Mouse (Mus musculus) kidney, postnatal 25 days (tissue): ENCODE data around the gene Mctp1.
"Not testable (repeated sequence)": the region's sequence is repeated elsewhere in the genome, so short reads cannot be mapped to it uniquely, and the experiment has no call there.

ENCODE experiments used
- DNase-seq, 2 experiments: peaks; one replicate each; pipeline ENCODE4 v3.0.0; 2021; ENCODE audit warnings: mixed read lengths in 2 of 2

The Mctp1 gene

DNA sequence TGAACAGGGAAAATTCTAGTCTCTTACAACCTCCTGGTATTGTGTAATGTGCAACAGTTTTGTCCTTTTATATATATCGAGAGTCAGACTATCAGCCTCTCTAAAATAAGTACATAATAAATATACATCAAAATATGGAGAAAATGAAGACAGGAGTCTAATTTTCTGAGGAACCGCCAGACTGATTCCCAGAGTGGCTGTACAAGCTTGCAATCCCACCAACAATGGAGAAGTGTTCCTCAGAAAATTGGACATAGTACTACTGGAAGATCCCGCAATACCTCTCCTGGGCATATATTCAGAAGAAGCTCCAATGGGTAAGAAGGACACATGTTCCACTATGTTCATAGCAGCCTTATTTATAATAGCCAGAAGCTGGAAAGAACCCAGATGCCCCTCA lies 586.7 kb downstream of the Mctp1 start:
- not testable (repeated sequence) for DNase-seq

- DNase-seq, result no peak
These were observed 618.3 kb downstream of the Mctp1 start for GRCm38 (mm10) chr13:77002628-77003027.

DNA sequence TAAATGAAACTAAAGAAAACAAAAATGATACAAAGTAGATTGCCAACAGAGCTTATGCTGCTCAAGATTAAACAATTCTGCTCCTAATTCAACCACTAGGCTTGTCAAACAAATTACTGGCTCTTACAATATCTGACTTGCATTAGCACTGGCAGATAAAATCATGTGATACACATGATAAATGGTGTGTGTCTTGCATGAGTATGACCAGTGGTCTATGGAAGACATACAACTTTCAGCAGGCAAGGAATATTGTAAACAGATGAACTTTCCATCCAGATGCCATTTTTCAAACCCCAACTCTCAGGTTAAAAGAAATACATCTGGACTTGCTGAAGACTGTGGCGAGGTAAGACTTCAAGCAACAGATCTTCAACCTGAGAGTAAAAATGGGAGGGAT lies 619.3 kb downstream of the Mctp1 start:
- DNase-seq, result no peak

- DNase-seq, result no peak
These were observed 634.5 kb downstream of the Mctp1 start for GRCm38 (mm10) chr13:77018851-77019250.

GRCm38 (mm10) chr13:77029594-77029993 lies 645.3 kb downstream of the Mctp1 start:
- DNase-seq, result no peak

DNA sequence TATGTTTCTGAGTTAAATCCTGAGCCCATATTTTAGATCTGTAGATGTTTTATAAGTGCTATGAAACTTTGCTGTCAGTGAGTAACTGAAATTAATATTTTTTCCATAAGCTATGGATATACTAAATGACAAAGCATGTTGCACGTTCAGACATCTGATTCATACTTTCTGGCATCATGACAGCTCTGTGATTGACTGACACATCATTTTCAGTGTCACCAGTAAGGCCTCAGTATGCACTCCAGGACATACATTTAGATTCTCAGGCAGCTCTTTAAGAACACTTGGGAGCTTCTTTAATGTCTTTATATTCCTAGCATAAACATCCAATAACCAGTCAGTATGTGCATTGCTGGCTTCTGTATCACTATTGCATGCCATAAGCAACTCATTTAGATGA lies 659.0 kb downstream of the Mctp1 start:
- DNase-seq, result no peak

GRCm38 (mm10) chr13:77045375-77045774 lies 661.0 kb downstream of the Mctp1 start:
- DNase-seq, result no peak

DNA sequence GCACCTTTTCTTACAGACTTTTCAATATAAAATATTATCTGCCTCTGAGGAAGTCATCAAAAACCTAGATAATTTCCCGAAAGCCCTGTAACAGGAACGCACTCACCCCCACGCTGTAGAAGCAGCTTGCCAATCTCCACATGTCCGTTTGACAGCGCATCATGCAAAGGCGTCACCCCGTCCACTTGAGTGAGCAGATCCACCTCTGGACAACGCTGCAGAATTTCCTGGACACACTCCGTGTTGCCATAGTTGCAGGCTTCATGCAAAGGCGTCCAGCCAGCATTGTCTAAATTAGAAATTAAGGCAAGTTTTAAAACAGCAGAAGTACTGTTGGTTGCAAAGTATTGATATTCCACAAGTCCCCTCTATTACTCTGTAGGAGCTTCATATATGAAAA lies 662.1 kb downstream of the Mctp1 start:
- DNase-seq, result no peak

DNA sequence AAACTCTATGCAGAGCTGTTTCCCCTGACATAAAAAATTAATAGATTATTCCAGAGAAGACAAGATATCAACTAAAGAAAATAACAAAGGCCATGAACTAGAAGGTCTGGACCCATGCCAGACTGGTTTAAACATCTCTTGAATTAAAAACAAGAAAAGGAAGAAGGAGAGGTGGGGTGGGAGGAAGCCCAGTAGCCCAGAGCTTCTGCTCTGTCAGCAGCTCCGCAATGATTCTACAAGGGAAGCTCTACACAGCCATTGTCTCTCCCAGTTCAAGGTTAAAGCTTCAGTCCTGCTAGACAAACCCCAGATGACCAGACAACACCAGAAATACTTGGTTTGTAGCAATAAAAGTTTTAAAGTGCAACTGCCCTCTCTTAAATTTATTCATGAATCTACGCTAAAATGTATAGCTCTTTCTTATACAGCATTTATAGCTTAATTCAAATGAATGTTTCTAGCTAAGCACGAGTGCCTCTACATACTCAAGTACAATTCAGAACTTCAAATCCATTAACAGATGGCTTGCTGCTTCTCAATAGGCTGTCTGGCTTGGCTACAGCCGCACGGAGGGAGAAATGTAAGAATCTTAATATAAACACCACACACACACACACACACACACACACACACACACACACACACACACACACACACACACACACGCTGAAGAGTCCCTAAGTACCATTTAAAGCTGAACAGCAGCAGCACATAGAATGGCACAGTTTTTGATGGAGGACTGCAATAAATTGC lies 663.0 kb downstream of the Mctp1 start:
- no peak for DNase-seq

DNA sequence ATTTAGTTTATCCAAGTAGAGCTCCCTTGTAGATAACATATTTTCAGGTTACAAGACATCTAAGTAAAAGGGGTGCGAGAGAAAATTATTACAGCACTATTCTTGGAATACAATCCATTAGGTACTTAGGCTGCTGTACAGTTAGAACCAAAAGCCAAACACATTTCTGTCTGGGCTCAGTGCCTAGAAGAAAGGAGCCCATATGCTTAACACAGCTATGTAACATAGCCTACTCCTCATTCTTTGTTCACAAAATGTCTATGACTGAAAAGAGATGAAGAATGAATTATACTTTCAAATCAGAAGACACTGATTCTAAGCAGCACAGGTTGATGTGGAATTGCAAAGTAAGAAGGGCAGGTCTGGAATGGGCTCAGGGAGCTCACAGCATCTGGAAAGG lies 664.1 kb downstream of the Mctp1 start:
- DNase-seq, result no peak

GRCm38 (mm10) chr13:77049736-77050135 lies 665.4 kb downstream of the Mctp1 start:
- no peak for DNase-seq

GRCm38 (mm10) chr13:77063221-77063620 lies 678.9 kb downstream of the Mctp1 start:
- no peak for DNase-seq

- DNase-seq, result no peak
These were observed 684.5 kb downstream of the Mctp1 start for GRCm38 (mm10) chr13:77068847-77069246.

DNA sequence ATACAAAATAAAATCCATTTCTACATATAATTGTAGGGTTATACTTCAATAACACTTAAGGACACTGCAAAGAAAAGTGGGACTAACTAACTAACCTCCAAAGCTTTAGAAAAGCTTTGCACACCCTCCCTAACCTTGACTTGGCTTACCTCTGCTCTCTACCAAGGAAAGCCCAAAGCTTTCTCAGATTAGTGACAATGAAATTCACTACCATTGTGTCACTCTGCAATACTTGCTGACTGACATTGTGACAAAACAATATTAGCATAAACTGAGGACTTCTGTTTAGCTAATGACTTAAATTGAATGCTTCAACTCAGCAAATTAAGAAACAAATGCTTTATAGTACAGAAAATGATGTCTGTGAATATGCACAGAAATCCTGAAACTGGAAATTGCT lies 687.7 kb downstream of the Mctp1 start:
- DNase-seq, result no peak
